Mouse (Mus musculus): Measurements from ENCODE around the gene Ppargc1a.

- no peak for TF ChIP-seq CTCF (IDR thresholded peaks at IDR 0.05; ENCODE audit: borderline replicate concordance, extremely low read depth, insufficient read depth, insufficient read length)
- no peak for TF ChIP-seq POLR2A (IDR thresholded peaks at IDR 0.05; ENCODE audit: borderline replicate concordance, extremely low read depth, insufficient read depth, insufficient read length, poor library complexity, severe bottlenecking)
Observed at GRCm38 (mm10) chr5:51445726-51446125, 121.8 kb downstream of the Ppargc1a start.

Measured in brain, embryonic 14.5 days (tissue).